Mouse (Mus musculus): Measurements from ENCODE around the gene Atp5s.

- TF ChIP-seq CTCF (IDR thresholded peaks at IDR 0.05; ENCODE audit: insufficient read depth, low read length) (no peak), POLR2A (IDR thresholded peaks at IDR 0.05; ENCODE audit: borderline replicate concordance, extremely low read depth, low read depth, low read length) (no peak)
Measured at GRCm38 (mm10) chr12:69751864-69752341, 27.2 kb downstream of the Atp5s start.

Data from lung, adult 2 months (tissue).